Mouse (Mus musculus) A20 (cell line): ENCODE data around the gene Mccc2.
A peak's percentile ranks its signal among the peaks of the same experiment; 100 is the strongest.
"Not testable (repeated sequence)": the region's sequence is repeated elsewhere in the genome, so short reads cannot be mapped to it uniquely, and the experiment has no call there.

ENCODE experiments used
- DNase-seq: peaks from one replicate; pipeline ENCODE4 v3.0.0-alpha.2; 2011; ENCODE audit warnings: low read depth, low spot score

The Mccc2 gene

DNA sequence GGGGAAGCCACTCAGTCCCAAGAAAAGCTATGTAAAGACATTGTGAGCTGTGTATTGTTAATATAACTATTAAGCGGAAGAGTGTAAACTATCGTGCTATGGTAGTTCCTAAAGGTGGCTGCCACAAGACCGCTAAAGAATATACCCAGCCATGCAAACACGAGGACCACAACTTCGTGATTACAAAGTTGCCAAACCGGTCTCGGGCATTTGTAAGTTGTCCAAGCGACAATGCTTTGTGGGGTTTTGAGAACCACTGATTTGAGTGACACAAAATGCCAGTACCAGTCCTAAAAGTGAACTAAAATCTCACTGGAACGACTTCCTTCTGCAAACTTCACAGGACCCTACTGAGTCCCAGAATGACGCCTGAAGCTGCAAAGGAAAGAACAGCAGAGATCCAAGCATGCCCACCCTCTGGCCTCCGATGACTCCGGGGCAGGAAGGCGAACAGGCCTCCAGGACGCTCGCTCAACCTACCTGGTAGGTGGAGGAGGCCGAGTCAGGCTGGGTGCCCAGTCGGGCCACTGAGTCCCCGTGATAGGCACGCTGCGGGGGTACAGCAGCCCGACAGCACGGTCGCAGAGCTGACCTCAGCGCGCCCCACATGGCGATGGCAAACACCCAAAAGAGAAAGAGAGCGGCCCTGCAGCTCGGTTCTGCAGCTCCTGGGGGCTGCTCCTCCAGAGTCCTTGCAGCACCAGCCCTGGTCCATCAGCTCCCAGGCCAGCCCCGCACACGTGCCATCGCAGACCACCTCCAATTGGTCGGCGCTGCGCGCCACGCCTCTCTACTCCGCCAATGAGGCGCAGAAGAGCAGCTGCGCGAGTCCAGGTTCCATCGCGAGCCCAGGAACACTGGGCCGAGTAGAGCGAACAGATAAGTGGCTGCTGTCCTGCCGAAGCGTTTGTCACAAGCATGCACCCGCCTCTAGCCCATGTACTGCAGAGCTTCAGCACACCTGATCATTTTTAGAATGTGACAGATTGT lies at the start of gene Mccc2:
TSS of gene Mccc2 (minus strand) at position 734 of the 990 bp plus-strand sequence.
- peak; percentile 95 for DNase-seq

DNA sequence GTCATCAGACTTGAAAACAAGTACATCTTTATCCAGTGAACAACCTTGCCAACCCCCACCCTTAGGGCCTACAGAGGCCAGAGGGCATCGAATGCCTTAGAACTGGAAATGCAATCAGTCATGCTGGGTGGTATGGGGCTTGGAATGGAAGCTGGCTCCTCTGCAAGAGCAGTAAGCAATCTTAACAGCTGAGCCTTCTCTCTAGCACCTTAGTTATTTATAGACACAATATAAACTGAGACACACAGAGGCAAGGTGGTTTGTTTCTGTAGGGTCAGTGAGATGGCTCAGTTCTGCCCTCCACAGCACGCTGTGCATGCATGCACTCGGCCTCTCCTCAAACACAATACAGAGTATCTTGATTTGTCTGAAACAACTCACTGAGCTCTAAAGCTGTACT lies 48.5 kb upstream of the Mccc2 start:
- no peak for DNase-seq

DNA sequence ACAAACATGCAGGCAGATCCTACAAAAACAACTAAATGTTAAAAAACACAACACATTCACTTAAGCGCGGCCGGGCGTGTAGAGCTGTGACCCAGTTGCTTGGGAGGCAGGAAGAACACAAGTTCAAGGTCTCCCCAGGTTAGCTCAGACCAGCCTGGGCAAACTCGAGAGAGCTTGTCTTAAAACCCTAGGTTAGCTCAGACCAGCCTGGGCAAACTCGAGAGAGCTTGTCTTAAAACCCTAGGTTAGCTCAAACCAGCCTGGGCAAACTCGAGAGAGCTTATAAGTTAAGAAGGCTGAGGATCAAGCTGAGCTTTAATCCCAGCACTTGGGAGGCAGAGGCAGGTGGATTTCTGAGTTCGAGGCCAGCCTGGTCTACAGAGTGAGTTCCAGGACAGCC lies 42.3 kb upstream of the Mccc2 start:
- not testable (repeated sequence) for DNase-seq

DNA sequence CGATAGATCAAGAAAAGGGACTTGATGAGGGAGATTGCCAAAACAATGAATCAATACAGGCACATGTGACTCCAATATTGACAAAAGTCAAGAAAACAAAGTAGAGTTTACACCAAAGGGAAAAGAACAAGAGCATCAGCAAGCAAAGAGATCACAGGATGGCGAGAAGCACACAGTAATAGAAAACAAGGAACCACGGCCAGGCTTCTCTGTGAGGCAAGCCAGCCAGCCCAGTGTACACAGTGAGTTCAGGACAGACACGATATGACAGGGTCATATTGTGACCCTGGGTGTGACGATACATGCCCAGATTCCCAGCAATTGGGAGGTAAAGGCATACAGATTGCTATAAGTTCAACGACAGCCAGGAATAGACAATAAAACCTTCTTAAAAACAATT lies 10.6 kb upstream of the Mccc2 start:
- DNase-seq: no peak

DNA sequence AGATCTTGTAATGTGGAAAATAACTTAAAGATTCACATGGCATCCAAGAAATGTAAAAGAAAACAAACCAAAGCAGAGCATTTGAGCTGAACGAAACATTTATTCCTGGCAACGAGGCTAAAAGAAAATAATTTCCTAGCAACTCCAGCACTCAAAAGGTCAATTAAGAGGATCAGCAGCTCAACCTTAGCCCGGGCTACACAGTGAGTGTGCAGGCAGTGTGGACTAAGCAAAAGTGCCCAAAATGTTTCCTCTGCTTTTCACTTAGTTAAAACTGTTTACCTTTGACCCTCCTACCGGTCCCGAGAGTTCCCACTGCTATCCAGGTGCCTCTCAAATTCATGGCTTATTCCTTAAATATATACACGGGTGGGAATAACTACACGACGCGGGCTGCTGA lies 1.5 kb upstream of the Mccc2 start:
- DNase-seq: no peak

DNA sequence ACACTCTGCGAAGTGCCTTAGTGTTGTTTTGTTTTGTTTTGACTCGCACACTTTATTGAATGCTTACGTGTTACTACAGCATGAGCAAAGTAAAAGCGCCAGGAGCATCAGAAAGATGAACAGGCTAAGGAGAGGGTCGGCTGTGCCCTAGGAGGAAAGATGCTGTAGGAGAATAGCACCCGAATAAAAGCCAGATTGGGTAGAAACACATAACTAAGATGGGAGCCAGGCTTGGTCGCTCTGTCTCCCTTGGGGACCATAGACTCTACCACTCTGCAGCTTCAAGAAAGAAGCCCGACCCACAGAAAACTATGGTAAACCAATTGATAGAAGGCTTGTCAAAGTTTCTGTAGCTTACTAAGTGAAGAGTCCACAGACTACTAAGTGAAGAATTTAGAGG lies 498 bp upstream of the Mccc2 start:
- no peak for DNase-seq

DNA sequence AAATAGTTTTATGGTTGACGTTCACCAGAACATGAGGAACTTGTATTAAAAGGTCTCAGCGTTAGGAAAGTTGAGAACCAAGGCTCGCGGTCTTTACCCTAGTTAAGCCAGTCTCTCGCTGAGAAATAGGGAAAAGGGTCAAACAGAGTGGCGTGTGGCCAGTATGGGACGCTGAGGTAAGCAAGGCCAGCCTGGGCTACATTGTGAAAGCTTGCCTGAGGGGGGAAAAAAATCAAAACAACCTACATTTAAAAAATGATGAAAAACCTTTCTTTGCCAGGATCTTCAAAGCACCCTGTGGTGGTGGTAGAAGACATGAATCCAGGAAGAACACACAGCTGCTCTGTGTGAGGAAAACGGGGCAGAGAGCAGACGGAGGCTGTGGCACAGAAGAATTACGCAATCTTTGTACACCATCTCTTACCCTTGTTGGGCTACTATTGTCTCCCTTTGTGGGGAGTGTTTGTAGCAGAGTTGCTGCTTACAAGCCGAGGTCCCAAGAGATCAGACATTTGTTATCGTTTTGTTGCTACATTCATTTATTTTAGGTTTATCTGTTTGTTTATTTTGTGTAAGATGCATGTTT lies 9.4 kb downstream of the Mccc2 start:
- no peak for DNase-seq

DNA sequence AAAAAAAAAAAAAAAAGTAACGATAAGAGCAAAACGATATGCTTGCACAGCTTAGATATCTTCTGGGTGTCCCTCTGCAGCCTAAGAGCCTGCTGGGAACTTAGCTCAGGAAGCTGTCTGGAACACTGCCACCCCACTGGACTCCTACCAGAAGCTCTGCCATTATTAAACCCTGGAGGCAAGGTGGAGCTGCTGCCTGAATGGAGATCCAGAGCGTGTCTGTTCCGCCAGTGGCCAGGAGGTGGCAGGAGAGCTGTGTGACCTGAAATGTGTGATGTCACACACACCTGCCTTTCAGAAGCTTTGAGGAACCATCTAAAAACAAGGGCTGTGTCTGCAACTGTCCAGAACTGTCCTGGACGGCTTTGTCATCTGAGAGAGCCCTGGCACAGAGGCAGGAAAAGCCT lies 13.6 kb downstream of the Mccc2 start:
- peak; percentile 93 for DNase-seq

DNA sequence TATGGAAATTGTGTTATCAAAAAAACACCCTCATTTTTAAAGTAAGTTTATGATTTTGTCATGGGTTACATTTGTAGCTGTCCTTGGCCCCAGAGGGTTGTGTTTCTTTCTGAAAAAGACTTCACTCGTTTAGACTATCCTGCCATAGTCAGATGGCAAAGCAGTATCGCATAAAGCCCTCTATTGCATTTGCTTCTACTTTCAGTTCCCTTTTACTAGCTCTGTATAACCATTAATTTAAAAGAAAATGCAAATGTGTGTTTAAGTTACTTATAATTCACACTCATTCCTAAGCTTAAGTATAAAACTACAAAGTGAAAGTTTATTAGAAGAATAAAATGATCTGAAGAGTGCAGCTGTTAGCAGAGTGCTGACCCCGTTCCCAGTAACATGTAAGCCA lies 16.4 kb downstream of the Mccc2 start:
- peak; percentile 85 for DNase-seq

DNA sequence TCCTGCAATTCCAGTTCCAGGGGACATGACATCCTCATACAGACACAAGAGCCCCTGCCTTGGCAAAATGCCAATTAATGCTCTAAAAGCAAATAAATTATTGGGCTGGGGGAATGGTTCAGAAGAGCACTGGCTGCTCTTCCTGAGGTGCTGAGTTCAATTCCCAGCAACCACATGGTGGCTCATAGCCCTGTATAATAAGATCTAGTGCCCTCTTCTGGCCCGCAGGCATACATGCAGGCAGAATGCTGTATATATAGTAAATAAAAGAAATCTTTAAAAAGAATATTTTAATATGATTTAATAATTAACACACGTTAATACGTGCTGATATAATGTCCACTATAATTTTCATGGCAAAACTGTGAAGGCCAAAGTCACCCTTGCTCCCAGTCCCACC lies 17.3 kb downstream of the Mccc2 start:
- peak; percentile 54 for DNase-seq

DNA sequence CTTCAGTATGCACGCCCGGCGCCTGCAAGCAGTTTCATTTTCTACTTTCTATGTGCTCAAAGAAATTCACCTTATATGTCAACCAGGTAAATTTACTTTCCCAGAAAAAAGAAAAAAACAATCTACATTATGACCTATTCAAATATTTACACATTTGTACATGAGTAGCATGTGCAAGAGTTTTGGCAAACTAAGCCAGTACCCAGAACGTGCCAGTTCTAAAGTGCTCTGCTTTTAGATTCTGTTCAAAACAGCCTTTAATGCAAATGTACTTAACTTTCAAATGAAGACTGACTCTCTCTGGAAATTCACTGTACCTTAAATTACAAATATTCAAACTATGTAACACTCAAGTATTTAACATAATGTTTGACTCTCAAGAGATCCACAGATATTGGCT lies 25.8 kb downstream of the Mccc2 start:
- DNase-seq: no peak

DNA sequence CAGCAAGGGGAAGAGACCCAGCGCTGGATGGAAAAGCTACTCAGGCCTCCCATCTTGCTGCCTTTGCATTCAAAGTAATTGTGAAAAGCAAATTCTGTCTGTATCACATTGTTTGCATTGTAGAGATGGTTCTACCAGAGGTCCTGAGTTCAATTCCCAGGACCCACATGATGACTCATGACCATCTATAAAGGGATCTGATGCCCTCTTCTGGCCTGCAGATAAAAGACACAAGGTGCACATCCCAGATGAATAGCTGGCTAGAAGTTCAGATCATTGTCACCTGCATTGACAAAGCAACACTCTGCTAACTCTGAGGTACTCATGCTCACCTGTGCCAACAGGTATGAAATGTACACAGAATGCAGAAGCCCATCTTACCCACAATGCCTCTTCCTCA lies 32.1 kb downstream of the Mccc2 start:
- peak; percentile 36 for DNase-seq

DNA sequence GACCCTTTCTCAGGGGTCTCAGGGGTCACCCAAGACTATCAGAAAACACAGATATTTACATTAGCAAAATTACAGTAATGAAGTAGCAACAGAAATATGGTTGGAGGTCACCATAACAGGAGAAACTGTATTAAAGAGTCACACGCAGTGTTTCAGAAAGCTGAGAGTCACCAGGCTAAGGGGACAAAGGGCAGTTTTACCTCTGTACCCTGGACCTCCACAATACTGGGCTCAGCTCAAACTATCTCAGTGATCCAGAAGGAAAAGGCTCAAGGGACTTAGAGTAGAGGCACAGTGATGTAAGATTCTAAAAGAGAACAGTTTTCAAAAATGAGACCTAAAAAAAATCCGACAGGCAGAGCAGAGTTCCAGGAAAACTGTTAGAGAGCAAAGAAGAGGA lies 36.0 kb downstream of the Mccc2 start:
- DNase-seq: no peak

DNA sequence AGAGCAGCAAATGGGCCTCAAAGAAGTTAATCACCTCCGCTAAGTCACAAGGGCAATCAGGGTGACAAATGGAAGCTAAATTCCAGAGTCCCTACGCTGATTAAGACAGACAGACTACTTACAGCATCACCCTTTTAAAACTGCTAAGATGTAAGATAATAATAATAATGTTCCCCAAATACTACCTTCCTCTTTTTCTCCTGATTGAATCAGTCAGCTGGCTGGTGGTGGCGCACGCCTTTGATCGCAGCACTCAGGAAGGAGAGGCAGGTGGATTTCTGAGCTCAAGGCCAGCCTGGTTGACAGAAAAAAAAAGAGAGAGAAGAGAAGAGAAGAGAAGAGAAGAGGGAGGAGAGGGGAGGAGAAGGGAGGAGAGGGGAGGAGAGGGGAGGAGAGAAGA lies 45.4 kb downstream of the Mccc2 start:
- peak; percentile 39 for DNase-seq

DNA sequence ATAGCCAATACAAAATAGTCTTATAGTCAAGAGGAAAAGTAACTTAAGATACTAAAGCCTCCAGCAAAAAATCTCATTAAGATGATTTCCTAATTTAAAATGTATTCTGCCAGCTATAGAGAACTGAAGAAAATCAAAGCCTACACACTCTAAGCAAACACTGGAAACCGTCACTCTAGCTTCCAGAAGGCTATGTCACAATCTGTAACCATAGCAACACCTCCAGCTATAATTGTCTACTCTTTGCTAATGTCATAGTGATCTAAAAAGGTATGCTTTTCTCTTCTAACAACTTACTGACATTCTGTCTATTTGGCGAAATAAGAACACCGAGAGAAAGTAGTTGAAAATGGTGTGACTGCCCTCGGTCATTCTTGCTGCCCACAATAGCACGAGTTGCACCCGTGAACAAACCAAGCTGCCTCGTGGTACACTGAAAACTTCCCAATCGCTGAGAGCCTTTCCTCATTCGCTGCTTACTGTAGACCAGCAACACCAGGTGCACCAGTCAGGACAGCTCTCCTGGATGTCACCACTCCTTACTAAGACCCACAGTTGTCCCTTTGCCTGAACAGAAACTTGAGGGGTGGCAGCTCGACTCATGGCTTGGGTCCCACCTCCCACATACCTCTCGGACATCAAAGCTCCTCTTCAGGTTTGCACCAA lies 48.3 kb downstream of the Mccc2 start:
- DNase-seq: no peak

DNA sequence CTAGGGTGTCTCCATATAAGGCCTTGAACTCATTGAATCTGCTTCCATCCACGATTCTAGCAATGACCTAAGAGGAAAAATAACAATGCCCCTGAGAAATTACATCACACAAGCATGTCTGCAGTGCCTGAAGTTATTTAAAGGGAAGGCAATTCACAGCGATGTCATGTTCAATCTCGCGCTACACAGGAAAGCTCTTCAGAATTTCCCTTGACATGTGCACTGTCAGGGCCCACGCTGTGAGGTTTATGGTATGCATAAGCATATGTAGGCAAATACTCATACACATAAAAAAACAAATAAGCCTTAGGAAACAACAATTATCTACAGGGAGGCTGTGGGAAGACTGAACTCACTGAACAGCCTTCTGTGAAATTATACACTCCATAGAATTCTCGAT lies 51.6 kb downstream of the Mccc2 start:
- no peak for DNase-seq

DNA sequence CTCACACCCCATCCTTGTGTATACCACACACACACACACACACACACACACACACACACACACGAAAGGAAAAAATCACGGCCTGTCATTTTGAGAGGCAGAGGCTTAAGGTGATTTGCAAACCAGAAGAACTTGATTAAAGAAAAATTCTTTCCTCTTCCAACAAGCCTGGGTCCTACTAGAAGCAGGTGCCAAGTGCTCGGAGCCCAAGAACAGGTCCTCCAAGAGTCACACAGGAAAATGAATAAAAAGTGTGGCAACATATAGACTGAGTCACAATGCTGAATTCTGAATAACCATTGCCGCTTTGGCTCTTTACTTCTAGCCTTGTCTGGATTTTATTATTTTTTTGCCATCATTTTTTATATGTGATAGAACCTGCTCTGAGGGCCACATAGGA lies 53.8 kb downstream of the Mccc2 start:
- DNase-seq: no peak

DNA sequence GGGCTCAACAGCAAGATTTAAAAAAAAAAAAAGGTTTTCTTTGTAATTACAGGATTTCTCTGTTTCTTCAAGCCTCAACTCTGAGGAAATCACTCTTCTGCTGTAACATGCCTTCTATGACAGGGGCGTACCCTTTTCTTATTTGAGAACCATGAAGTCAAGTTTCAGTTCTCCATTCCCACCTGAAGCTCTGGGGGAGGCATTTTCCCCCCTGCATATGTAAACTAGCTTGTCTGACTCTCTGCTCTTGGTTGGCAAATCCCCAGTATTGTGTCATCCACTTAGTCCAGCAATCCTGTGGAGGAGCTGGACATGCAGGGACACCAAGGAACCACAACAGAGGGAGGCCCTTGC lies 59.9 kb downstream of the Mccc2 start:
- peak; percentile 92 for DNase-seq

DNA sequence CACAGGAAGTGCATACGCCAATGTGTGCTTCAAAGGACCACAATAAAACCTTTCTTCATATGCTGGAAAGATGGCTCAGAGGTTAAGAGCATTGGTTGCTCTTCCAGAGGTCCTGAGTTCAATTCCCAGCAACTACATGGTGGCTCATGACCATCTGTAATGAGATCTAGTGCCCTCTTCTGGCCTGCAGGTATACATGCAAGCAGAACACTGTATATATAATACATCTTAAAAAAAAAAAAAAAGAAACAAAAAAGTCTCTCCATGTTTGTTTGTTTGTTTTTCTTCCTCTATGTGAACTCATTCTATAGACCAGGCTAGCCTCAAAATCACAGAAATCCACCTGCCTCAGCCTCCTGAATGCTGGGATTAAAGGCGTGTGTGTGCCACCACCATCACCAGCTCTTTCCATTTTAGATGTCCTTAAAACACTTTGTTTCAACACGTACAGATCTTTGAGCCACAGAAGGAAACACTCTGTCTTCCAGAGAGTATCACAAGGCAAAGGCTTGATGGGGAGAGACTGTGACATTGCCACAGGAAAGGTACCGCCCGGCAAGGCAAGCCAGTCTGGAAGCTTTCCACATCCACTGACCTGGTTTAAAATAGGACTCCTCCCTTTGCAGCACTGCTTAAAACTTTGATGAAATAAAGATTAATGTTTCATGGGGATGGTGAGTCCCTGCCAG lies 60.4 kb downstream of the Mccc2 start:
- DNase-seq: no peak

DNA sequence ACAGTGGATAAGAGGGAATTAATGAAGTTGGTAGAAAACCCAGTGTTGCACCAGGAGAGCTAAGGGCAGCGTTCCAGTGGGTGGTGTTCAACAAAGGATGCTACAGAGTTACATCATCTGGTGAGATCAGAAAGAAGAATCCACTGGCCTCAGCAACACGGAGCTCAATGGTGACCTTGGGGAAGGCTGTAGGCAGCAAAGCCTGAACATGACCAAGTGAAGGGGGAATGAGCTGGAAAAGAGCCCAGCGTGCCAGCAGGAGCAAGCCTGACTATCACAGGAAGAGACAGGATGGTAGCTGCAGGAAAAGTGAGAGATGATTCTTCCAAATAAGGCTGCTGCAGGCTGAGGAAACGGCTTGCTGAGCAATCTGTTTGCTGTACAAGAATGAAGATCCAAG lies 68.0 kb downstream of the Mccc2 start:
- DNase-seq: no peak

DNA sequence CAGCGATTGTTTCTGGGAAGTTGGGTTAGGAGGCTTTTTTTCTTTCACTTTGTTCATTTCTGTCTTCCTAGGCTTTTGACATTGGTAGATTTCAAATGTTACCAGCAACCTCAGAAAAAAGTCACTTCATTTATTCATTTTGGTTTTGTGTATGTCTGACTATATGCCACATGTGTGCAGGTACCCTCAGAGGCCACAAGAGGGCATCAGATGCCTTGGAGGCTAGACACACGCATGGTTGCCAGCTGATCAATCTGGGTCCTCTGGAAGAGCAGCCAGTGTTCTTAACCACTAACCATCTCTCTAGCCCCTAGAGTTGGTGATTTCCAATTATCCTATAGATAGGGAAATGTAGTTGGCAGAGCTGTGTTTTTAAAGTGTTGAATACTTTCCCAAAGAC lies 71.9 kb downstream of the Mccc2 start:
- peak; percentile 32 for DNase-seq

DNA sequence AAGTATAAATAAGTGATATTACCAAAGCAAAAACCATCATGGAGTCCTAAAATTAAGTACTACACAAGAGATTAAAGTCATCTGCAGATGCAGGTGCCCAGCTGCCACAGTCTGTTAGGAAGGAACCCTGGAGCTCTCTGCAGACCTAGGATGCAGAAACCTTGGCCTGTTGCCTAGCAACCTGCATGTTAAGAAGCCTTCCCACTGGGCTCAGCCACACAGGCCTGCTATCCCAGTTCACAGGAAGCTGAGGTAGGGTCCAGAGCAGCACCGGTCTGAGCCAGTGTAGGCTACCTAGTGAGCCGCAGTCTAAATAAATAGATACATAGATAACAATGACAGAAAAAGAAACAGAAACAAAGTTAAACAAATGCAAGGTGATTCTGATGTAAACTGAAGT lies 74.8 kb downstream of the Mccc2 start:
- peak; percentile 70 for DNase-seq
